Mouse (Mus musculus) adipocyte (in vitro differentiated cells): Measurements from ENCODE around the gene Nagpa.
"Not testable (repeated sequence)": the region's sequence is repeated elsewhere in the genome, so short reads cannot be mapped to it uniquely, and the experiment has no call there.

ENCODE experiments used
- DNase-seq: peaks from one replicate; pipeline ENCODE4 v3.0.0-alpha.2; 2016; ENCODE audit warnings: low spot score

Gene Nagpa

DNA sequence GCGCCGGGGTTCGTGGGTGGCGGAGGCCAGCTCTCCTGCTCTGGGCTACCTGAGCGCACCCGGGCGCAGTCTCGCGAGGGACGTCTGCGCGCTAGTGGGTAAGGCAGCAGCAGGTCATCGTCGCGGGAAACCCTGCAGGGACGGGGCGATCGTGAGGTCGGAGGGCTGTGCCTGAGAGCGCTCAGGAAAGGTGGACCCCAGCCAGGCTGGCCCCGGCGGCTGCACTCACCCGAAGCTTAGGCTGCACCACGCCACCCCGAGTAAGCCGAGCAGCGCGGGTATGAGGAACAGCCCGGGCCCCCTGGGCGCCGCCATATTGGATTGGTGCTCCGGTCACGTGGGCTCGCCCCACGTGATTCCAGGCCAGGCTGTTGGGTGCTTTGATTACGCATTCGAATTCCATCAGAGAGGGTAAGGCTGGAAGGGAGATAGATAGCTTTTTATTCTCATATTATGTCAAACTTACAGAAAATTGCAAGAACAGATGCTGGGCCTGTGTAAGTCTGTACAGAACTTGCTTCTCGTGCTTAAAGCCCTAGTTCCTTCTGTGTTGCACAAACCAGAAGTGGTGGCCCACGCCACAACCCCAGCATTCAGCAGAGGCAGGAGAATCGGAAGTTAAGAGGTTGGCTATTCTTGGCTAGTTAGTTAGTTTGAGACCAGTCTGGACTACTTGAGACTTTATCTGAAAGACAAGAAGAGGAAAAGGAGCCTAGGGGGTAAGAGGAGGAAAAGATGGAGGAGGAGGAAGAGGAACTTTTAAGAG is at the start of gene Nagpa:
Nagpa (minus strand) TSS at position 345 of the 766 bp plus-strand sequence.
- DNase-seq = peak; percentile 89

GRCm38 (mm10) chr16:5252260-5252659 is 48.4 kb upstream of the Nagpa start:
- no peak for DNase-seq

DNA sequence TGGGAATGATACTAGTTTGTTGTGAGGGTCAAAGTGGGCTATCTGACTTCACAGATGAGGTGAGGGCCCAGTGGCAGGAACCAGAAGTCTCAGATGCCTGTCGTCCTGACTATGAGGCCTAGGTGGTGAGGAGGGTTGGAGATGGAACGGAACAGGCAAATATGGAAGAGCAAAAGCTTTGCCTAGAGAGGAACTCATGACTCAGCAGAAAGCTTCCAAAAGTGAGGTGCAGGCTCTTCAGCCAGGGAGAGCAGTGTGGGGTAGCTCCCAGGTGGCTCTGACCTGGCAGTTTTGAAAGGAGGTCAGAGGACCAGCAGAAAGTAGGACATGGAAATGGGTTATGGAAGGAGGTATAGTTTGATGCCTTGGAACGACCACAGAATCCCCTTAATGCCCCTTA is 47.1 kb upstream of the Nagpa start:
- DNase-seq = no peak

DNA sequence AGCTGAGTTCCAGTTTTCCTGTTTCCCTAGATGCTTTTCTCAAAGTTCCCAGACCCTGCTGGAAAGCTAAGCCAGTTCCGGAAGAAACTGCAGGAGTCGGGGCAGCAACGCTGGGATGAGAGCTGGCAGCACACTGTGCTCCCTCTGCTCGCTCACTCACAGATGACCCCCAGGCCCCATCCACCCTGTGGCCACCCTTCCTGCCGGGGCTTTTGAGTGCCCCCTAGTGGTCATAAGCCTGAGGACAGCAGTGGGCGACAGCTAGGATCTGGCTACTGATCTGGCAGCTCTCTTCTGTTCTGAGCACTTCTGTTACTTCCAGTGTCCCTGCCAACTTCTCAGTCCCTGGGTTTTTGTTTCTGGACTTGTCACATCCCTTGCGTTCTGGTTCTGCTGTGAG is 40.6 kb upstream of the Nagpa start:
- peak; percentile 78 for DNase-seq

DNA sequence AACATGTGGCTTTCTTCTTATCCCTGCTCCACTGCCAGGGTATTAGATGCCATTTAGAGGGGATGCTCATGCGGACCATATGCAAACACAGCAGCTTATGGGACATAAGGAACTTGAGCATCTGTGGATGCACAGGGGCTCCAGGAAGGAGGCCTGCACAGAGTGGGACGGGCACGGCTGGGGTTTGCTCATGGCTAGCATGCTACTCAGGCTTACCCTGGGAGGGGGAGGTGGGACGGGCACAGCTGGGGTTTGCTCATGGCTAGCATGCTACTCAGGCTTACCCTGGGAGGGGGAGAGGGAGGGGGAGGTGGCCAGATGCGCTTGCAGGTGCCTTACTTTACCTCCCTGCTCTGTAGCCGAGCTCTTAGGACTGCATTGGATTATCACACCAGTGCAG is 39.1 kb upstream of the Nagpa start:
- DNase-seq = no peak

- DNase-seq = no peak
Observed at GRCm38 (mm10) chr16:5242355-5242754, 38.5 kb upstream of the Nagpa start.

GRCm38 (mm10) chr16:5233418-5234313 is 29.9 kb upstream of the Nagpa start, which contains the start of gene Alg1:
Alg1 (plus strand) TSS chr16:5233621.
- DNase-seq = peak; percentile 99

- no peak for DNase-seq
Observed at GRCm38 (mm10) chr16:5232982-5233381, 29.2 kb upstream of the Nagpa start.

GRCm38 (mm10) chr16:5228103-5228502 is 24.3 kb upstream of the Nagpa start:
- DNase-seq = not testable (repeated sequence)

DNA sequence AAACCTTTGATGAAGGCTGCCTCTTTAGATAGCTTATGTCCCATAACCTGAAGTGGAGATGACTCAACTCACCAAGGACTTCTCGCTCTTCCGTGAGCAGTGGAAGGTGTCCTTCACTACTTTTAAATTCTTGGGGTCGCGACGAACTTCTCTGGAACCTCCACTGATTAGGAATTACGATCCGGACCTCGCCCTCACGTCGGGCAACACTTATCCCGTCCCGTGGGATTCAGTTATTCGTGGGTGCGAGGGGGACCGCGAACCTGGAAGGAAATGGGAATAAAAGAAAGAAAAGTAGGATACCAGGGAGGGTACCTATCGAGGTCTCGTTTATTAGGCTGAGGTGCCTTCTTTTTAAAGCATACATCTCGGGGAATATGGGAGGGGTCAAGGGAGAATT is 23.7 kb upstream of the Nagpa start:
- DNase-seq = not testable (repeated sequence)

DNA sequence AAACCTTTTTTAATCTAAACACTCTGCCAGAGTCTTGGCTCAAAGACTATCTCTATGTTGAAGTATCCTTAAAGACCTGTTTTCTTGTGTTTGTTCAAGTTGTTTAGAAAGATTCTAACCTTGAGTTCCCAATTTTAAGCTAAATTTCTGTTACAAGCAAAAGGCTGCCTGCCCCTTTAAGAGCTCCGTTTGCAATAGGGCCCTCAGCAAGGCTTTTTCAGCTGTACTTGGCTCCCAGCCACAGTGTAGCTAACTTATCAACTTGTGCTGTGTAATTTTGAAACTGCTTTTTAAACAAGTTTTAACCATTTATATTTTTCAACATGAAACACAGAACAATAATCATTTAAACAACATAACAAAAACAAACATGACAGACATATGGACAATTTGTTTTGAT is 22.7 kb upstream of the Nagpa start:
- DNase-seq = not testable (repeated sequence)

GRCm38 (mm10) chr16:5222140-5222539 is 18.3 kb upstream of the Nagpa start, which contains the start of gene AU021092:
AU021092 (minus strand) TSS chr16:5222299.
- no peak for DNase-seq

DNA sequence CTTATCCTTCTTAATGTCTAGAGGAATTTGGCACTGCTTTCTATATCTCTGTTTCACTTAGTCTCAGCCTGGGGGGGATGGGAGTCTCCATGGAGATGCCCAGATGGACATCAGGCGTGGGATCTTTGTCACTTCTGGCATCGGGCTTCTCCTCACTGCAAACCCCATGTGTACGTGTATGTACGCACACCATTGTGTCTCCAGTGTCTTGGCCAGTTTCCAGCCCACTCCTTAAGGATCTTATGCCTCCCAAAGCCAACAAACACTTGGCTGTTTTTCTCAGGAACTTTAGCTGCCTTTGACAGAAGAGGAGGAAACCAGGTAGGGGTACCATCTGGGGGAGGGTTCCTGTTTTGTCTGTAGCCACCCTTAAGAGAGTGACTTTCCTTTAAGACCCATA is 17.6 kb upstream of the Nagpa start:
- no peak for DNase-seq

GRCm38 (mm10) chr16:5217341-5218133 is 13.7 kb upstream of the Nagpa start:
- DNase-seq = peak; percentile 65

DNA sequence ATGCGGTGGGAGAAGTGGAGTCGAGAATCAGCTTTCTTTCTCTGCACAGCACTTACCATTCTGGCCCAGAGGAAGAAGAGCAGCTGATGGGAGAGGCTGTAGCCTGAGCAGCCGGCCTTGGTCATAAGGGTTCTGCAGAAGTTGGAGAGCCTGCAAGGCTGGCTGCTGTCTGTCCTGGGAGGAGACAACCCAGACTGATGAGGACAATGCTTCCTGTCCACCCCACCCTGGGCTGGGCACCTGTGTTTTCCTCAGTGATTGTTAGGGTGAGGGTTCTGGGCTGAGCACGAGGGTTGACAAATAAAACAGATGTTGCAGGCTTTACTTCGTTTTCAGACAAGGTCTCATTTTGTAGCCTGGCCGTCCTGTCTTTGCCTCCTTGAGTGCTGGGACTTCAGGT is 12.9 kb upstream of the Nagpa start:
- DNase-seq = no peak

DNA sequence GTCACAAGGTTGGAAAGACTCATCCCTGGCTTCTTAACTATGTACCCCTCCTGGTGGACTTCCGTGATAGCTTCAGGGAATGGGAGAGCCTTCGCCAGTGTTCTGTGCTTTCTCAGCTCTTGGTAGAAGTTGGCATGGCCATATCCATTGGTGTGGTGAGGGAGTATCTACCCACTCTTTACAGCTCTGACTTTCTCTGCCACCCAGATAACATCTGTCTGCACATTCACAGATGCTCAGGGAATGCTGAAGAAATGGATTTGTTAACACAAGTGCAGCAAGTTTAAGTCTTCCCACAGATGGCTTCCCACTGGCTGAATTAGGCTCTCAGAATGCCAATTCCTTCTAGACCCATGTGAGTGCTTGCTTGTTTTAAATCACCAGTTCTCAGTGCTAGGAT is 10.3 kb upstream of the Nagpa start:
- no peak for DNase-seq

DNA sequence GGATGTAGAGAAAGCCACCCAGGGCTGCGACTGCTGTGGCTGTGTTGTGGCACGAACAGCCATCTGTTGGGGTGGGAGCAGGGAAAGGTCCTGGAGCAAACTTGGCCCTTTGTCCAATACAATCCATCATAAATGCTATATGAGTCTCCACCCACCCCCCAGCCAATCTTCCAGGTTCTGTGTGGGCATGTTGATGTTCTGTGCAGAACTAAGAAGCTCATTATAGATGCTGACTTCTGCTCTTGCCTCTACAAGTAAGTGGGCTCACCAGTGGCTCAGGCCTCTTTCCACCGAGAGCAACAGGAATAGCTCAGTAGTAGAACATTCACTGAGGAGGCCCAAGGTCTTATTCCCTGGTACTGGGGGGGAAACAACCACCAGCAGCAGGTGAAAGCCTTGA is 8.3 kb upstream of the Nagpa start:
- no peak for DNase-seq

DNA sequence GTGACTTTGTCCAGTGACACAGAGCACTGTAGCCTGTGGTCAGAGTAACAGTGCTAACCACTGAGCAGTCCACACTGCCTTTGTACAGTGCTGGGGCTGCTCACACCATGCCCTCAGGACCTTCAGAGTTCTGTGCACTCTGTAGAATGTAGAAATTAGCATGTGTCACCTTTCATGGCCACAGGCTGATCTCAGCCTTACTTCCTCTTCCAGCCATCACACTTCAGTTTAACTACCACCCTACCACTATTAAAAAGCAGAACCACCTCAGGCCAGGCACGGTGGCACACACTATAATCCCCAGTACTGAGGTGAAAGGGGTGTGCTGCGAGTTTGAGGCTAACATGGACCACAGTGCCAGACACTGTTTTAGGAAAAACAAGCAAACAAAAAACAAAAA is 6.6 kb upstream of the Nagpa start:
- DNase-seq = no peak

DNA sequence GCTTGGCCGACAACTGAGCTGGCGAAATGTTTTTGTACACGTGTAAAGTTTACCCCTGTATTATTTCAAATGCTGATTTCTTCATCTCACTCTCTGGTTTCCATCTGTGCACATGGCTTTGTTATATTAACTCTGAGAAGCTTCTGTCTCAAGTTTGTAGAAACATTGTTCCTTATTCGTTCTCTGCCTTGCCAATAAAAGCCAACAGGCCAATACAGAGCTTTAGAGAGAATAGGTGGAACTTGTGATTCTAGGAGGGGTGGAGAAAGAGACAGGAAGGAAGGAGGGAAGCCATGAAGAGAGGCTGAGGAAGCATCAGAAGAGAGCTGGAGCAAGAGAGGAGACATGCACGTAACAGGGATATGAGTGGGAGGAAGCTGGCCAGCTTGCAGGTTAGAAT is 2.2 kb upstream of the Nagpa start:
- peak; percentile 68 for DNase-seq

DNA sequence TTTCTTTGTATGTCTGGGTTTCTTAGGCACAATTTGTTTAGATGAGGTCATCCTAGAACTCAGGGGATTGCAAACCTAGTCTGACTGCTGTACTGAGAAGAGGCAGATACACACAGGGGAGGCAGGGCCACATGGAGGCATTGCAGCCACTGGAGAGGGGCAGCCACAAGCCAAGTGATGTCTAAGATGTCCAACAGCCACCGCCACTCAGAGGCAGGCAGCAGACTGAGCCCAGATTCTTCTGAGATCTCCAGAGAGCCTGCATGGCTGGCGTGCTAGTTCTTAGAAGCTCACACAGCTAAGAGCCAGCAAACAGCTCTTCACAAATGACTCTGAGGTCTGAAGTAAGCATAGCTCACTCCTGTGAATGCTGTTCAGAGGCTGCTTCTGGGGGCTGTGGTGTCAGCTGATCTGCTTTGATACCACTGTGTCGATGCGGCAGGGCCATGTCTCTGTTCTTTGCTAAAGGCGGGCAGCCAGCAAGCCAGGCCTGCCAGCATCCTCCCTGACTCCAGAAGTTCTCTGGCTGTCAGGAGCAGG is 1.7 kb upstream of the Nagpa start:
- DNase-seq = no peak

DNA sequence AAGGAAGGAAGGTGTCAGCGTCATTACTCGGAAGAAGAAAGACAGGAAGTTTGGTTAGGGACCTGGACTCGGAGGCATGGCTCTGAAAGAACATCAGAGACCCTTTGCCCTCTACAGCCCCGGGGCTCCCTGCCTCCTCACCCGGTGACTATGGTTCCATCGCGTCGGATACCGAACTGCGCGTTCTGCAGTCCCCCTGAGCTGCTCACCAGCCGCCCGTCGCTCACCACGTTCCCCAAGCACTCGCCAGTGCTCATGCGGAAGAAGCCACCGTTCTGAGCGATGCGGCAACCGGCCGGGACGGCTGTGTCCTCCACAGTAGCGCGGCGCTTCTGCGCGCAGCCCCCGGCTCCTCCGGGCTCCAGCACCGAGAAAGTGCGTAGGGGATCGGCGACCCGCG is 612 bp downstream of the Nagpa start:
- DNase-seq = no peak

- peak; percentile 82 for DNase-seq
Observed at GRCm38 (mm10) chr16:5202681-5203080, 1.1 kb downstream of the Nagpa start.
